In the genomic region with DNA sequence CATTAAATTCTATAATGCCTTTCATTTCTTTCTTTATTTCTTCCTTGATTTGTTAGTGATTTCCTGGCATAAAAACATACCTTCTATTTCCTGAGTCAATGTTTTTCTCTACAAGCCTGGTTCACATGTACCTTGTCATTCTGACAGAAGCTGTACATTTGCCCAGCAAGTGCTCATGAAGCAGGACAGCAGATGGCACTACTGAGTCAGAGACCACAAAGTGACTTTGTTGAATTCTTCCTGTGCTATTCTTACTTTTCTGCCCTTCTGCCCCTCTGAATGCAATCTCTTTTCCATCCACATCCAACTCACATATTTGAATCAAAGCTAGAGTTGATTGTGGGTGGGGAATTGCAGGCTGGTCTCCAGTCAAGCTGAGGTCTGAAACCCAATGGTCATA, we compare ENCODE assay signal across 36 mouse cellular contexts. TPM values are rescaled to one million over a fixed set of nuclear protein-coding genes. Genes with fewer than 3 reads are reported as not detected.
A peak's percentile ranks its signal among the peaks of the same experiment; 100 is the strongest.
DNase-seq lines count a peak whose midpoint lies in the region; ATAC-seq and TF ChIP-seq lines count a peak whose summit lies in the region.
"Had no signal": no experiment of that assay in that cellular context is flagged by ENCODE, and none has a peak within 500 bp of the region (broad histone marks: within the 10 kb centered on the region; RNA-seq: fewer than 3 reads in every experiment).

No protein-coding gene starts in this region.

- 0 out of 2 replicates have a peak, but pooled peaks cover 1% of the 10 kb centered on the region for H3K9me3 ChIP-seq in forebrain, postnatal 0 days (ENCODE audit: low read length)
- H3K9me3 ChIP-seq: embryonic facial prominence, embryonic 13.5 days; forebrain, embryonic 15.5 days; G1E had no signal

- TF ChIP-seq CTCF in Patski (IDR thresholded peaks at IDR 0.05), result peak; percentile 53
- TF ChIP-seq CTCF in forebrain, postnatal 0 days (IDR thresholded peaks at IDR 0.05; ENCODE audit: low read depth), result no peak

- no peaks in the 10 kb centered on the region for H3K36me3 ChIP-seq in forebrain, postnatal 0 days (ENCODE audit: insufficient read depth)
- H3K36me3 ChIP-seq: embryonic facial prominence, embryonic 10.5 days; embryonic facial prominence, embryonic 13.5 days; forebrain, embryonic 12.5 days; forebrain, embryonic 15.5 days; G1E; hindbrain, embryonic 12.5 days; hindbrain, embryonic 15.5 days had no signal

- H3K4me2 ChIP-seq in forebrain, postnatal 0 days (ENCODE audit: low read depth), result no peak overlapping the region
- H3K4me2 ChIP-seq: embryonic facial prominence, embryonic 13.5 days; forebrain, embryonic 12.5 days; forebrain, embryonic 15.5 days; heart, embryonic 11.5 days; hindbrain, embryonic 12.5 days; hindbrain, embryonic 15.5 days had no signal

- POLR2A ChIA-PET in Patski (lab: Charles Lee), result no interaction called here

- no peaks in the 10 kb centered on the region for H3K27me3 ChIP-seq in Patski
- H3K27me3 ChIP-seq in forebrain, postnatal 0 days (ENCODE audit: insufficient read depth, low read length), result no peaks in the 10 kb centered on the region
- H3K27me3 ChIP-seq: embryonic facial prominence, embryonic 13.5 days; forebrain, embryonic 12.5 days; forebrain, embryonic 15.5 days; hindbrain, embryonic 12.5 days; hindbrain, embryonic 15.5 days had no signal

- H3K4me1 ChIP-seq in forebrain, postnatal 0 days (ENCODE audit: insufficient read depth), result no peaks in the 10 kb centered on the region
- H3K4me1 ChIP-seq: embryonic facial prominence, embryonic 10.5 days; embryonic facial prominence, embryonic 13.5 days; forebrain, embryonic 12.5 days; forebrain, embryonic 15.5 days; hindbrain, embryonic 12.5 days; hindbrain, embryonic 15.5 days had no signal

- in situ Hi-C loops in Patski (cut with MboI; ENCODE audit: low pct_unique_long_range_greater_than_20kb), result no loop called here

- H3K4me3 ChIP-seq in forebrain, postnatal 0 days (ENCODE audit: low read depth, low read length), result no peak overlapping the region
- H3K4me3 ChIP-seq: embryonic facial prominence, embryonic 10.5 days; embryonic facial prominence, embryonic 13.5 days; erythroblast, embryonic 14.5 days; forebrain, embryonic 12.5 days; forebrain, embryonic 15.5 days; hindbrain, embryonic 12.5 days; hindbrain, embryonic 15.5 days had no signal

- no peak for ATAC-seq in Patski
- ATAC-seq in forebrain, postnatal 0 days, result no peak
- ATAC-seq: activated CD4-positive, CD25-positive, alpha-beta regulatory T cell, adult 4 months; forebrain, embryonic 15.5 days had no signal

- peak; percentile 48 for DNase-seq in 416B (ENCODE audit: low read depth)
- peak; percentile 8 for DNase-seq in A20 (ENCODE audit: low read depth, low spot score)
- peak; percentile 58 for DNase-seq in ES-CJ7 (ENCODE audit: low read depth, low spot score)
- no peak for DNase-seq in Patski (ENCODE audit: low read depth, low spot score)
- no peak for DNase-seq in forebrain, postnatal 0 days
- DNase-seq in layer of hippocampus, postnatal 14 days (ENCODE audit: low spot score in 2 of 2), result no peak
- no peak for DNase-seq in urinary bladder, postnatal 4 days (ENCODE audit: low spot score in 2 of 2)
- DNase-seq in natural killer cell, adult 2 months (ENCODE audit: low spot score in 2 of 2), result no peak
- DNase-seq: adrenal gland, adult 8-10 months; adrenal gland, postnatal 25 days; B cell, adult 2 months; cerebellum, adult 11-12 months; cerebellum, adult 9-10 months; cerebellum, postnatal 14 days; gastrocnemius, postnatal 14 days; heart, adult 11 months; kidney, adult 2 months had no signal

- H3K27ac ChIP-seq in forebrain, postnatal 0 days (ENCODE audit: low read depth, low read length), result no peak overlapping the region
- H3K27ac ChIP-seq: embryonic facial prominence, embryonic 10.5 days; embryonic facial prominence, embryonic 13.5 days; forebrain, embryonic 12.5 days; forebrain, embryonic 15.5 days; hindbrain, embryonic 12.5 days; hindbrain, embryonic 15.5 days had no signal

- CTCF ChIA-PET in Patski (lab: Charles Lee), result no interaction called here

- H3K9ac ChIP-seq in forebrain, postnatal 0 days, result no peak overlapping the region
- H3K9ac ChIP-seq: embryonic facial prominence, embryonic 13.5 days; forebrain, embryonic 12.5 days; forebrain, embryonic 15.5 days; hindbrain, embryonic 12.5 days; hindbrain, embryonic 15.5 days had no signal

RNA-seq across cellular contexts. Expression of a gene that starts 10.8 kb away (rescaled TPM):
- polyA plus RNA-seq in Patski (2021), result not detected
- total RNA-seq in forebrain, postnatal 0 days (2014; rRNA removed), result not detected in 2 replicates
- polyA plus RNA-seq in forebrain, postnatal 0 days (2015; fragmentation: Nextera tagmentation; extraction: Ambion mirVana), result not detected in 2 replicates
- not detected for total RNA-seq in layer of hippocampus, postnatal 14 days (2021)
- total RNA-seq: adrenal gland, adult 8-10 months; adrenal gland, postnatal 25 days; G1E; gastrocnemius, adult 18-20 months; gastrocnemius, postnatal 14 days; gastrocnemius, postnatal 4 days; heart, adult 8-10 months; heart, postnatal 25 days; hematopoietic stem cell, adult 5-6 weeks had no signal
- polyA plus RNA-seq: activated CD4-positive, CD25-positive, alpha-beta regulatory T cell, adult 4 months; brain, embryonic 14.5 days; embryonic facial prominence, embryonic 10.5 days; embryonic facial prominence, embryonic 13.5 days; erythroblast, embryonic 14.5 days; forebrain, embryonic 12.5 days; forebrain, embryonic 15.5 days; G1E; heart, embryonic 11.5 days; heart, embryonic 14.5 days; heart, postnatal 0 days; hindbrain, embryonic 12.5 days; hindbrain, embryonic 15.5 days; intestine, embryonic 14.5 days; kidney, adult 2 months had no signal

RNA-seq across cellular contexts. Expression of a gene that starts 18.4 kb away (rescaled TPM):
- polyA plus RNA-seq in Patski (2021), result not detected
- not detected in 2 replicates for total RNA-seq in forebrain, postnatal 0 days (2014; rRNA removed)
- not detected in 2 replicates for polyA plus RNA-seq in forebrain, postnatal 0 days (2015; fragmentation: Nextera tagmentation; extraction: Ambion mirVana)
- total RNA-seq in layer of hippocampus, postnatal 14 days (2021), result not detected
- total RNA-seq: adrenal gland, adult 8-10 months; adrenal gland, postnatal 25 days; G1E; gastrocnemius, adult 18-20 months; gastrocnemius, postnatal 14 days; gastrocnemius, postnatal 4 days; heart, adult 8-10 months; heart, postnatal 25 days; hematopoietic stem cell, adult 5-6 weeks had no signal
- polyA plus RNA-seq: activated CD4-positive, CD25-positive, alpha-beta regulatory T cell, adult 4 months; brain, embryonic 14.5 days; embryonic facial prominence, embryonic 10.5 days; embryonic facial prominence, embryonic 13.5 days; erythroblast, embryonic 14.5 days; forebrain, embryonic 12.5 days; forebrain, embryonic 15.5 days; G1E; heart, embryonic 11.5 days; heart, embryonic 14.5 days; heart, postnatal 0 days; hindbrain, embryonic 12.5 days; hindbrain, embryonic 15.5 days; intestine, embryonic 14.5 days; kidney, adult 2 months had no signal

RNA-seq across cellular contexts. Expression of a gene that starts 32.9 kb away (rescaled TPM):
- polyA plus RNA-seq in Patski (2021), result not detected
- not detected in 2 replicates for total RNA-seq in forebrain, postnatal 0 days (2014; rRNA removed)
- polyA plus RNA-seq in forebrain, postnatal 0 days (2015; fragmentation: Nextera tagmentation; extraction: Ambion mirVana), result not detected in 2 replicates
- total RNA-seq in layer of hippocampus, postnatal 14 days (2021), result not detected
- total RNA-seq: adrenal gland, adult 8-10 months; adrenal gland, postnatal 25 days; G1E; gastrocnemius, adult 18-20 months; gastrocnemius, postnatal 14 days; gastrocnemius, postnatal 4 days; heart, adult 8-10 months; heart, postnatal 25 days; hematopoietic stem cell, adult 5-6 weeks had no signal
- polyA plus RNA-seq: activated CD4-positive, CD25-positive, alpha-beta regulatory T cell, adult 4 months; brain, embryonic 14.5 days; embryonic facial prominence, embryonic 10.5 days; embryonic facial prominence, embryonic 13.5 days; erythroblast, embryonic 14.5 days; forebrain, embryonic 12.5 days; forebrain, embryonic 15.5 days; G1E; heart, embryonic 11.5 days; heart, embryonic 14.5 days; heart, postnatal 0 days; hindbrain, embryonic 12.5 days; hindbrain, embryonic 15.5 days; intestine, embryonic 14.5 days; kidney, adult 2 months had no signal

RNA-seq across cellular contexts. Expression of a gene that starts 35.0 kb away (rescaled TPM):
- not detected for polyA plus RNA-seq in Patski (2021)
- total RNA-seq in forebrain, postnatal 0 days (2014; rRNA removed), result not detected in 2 replicates
- polyA plus RNA-seq in forebrain, postnatal 0 days (2015; fragmentation: Nextera tagmentation; extraction: Ambion mirVana), result not detected in 2 replicates
- total RNA-seq in layer of hippocampus, postnatal 14 days (2021), result not detected
- total RNA-seq: adrenal gland, adult 8-10 months; adrenal gland, postnatal 25 days; G1E; gastrocnemius, adult 18-20 months; gastrocnemius, postnatal 14 days; gastrocnemius, postnatal 4 days; heart, adult 8-10 months; heart, postnatal 25 days; hematopoietic stem cell, adult 5-6 weeks had no signal
- polyA plus RNA-seq: activated CD4-positive, CD25-positive, alpha-beta regulatory T cell, adult 4 months; brain, embryonic 14.5 days; embryonic facial prominence, embryonic 10.5 days; embryonic facial prominence, embryonic 13.5 days; erythroblast, embryonic 14.5 days; forebrain, embryonic 12.5 days; forebrain, embryonic 15.5 days; G1E; heart, embryonic 11.5 days; heart, embryonic 14.5 days; heart, postnatal 0 days; hindbrain, embryonic 12.5 days; hindbrain, embryonic 15.5 days; intestine, embryonic 14.5 days; kidney, adult 2 months had no signal

RNA-seq across cellular contexts. Expression of a gene that starts 59.6 kb away (rescaled TPM):
- not detected for polyA plus RNA-seq in Patski (2021)
- total RNA-seq in forebrain, postnatal 0 days (2014; rRNA removed), result not detected in 2 replicates
- polyA plus RNA-seq in forebrain, postnatal 0 days (2015; fragmentation: Nextera tagmentation; extraction: Ambion mirVana), result not detected in 2 replicates
- not detected for total RNA-seq in layer of hippocampus, postnatal 14 days (2021)
- total RNA-seq: adrenal gland, adult 8-10 months; adrenal gland, postnatal 25 days; G1E; gastrocnemius, adult 18-20 months; gastrocnemius, postnatal 14 days; gastrocnemius, postnatal 4 days; heart, adult 8-10 months; heart, postnatal 25 days; hematopoietic stem cell, adult 5-6 weeks had no signal
- polyA plus RNA-seq: activated CD4-positive, CD25-positive, alpha-beta regulatory T cell, adult 4 months; brain, embryonic 14.5 days; embryonic facial prominence, embryonic 10.5 days; embryonic facial prominence, embryonic 13.5 days; erythroblast, embryonic 14.5 days; forebrain, embryonic 12.5 days; forebrain, embryonic 15.5 days; G1E; heart, embryonic 11.5 days; heart, embryonic 14.5 days; heart, postnatal 0 days; hindbrain, embryonic 12.5 days; hindbrain, embryonic 15.5 days; intestine, embryonic 14.5 days; kidney, adult 2 months had no signal

Comparison
In these comparisons a context has a peak if more than half of its experiments do, and no peak if none do; other contexts are left out.
1. DNase-seq: peak in 416B (single experiment), A20 (single experiment) and ES-CJ7 (single experiment); none in Patski (single experiment), forebrain, postnatal 0 days (single experiment), layer of hippocampus, postnatal 14 days (0 of 2), urinary bladder, postnatal 4 days (0 of 2) and natural killer cell, adult 2 months (0 of 2).